Comparison of ENCODE assay signal across 8 mouse cellular contexts in genomic region chr3:97185098-97185860, GRCm38 (mm10). TPM values are rescaled to one million over a fixed set of nuclear protein-coding genes. Genes with fewer than 3 reads are reported as not detected.
DNase-seq lines count a peak whose midpoint lies in the region; ATAC-seq and TF ChIP-seq lines count a peak whose summit lies in the region.

No protein-coding gene starts in this region.

- no peaks in the 10 kb centered on the region for H3K36me3 ChIP-seq in E14TG2a.4 (ENCODE audit: insufficient read depth, low read length)
- no peaks in the 10 kb centered on the region for H3K36me3 ChIP-seq in liver, embryonic 14.5 days (replicated peaks; ENCODE audit: control insufficient read depth, insufficient read depth, low read depth)

- peak; percentile 77 for DNase-seq in adipocyte (ENCODE audit: low spot score)
- peak; percentile 83 for DNase-seq in kidney, postnatal 14 days
- DNase-seq in liver, embryonic 14.5 days (ENCODE audit: low read depth in 3 of 3, low spot score in 3 of 3): peak in 1 of 3 experiments; percentile 9

- peak; percentile 79 for TF ChIP-seq CTCF in E14TG2a.4 (conservative IDR thresholded peaks at IDR 0.05; ENCODE audit: low read length)
- peak; percentile 86 for TF ChIP-seq CTCF in cortical plate, adult 2 months (IDR thresholded peaks at IDR 0.05; ENCODE audit: extremely low read depth, insufficient read depth, low read length)
- peak; percentile 88 for TF ChIP-seq CTCF in liver, embryonic 14.5 days (IDR thresholded peaks at IDR 0.05; ENCODE audit: low read depth)
- peak; percentile 83 for TF ChIP-seq CTCF in olfactory bulb, adult 2 months (IDR thresholded peaks at IDR 0.05; ENCODE audit: insufficient read depth, low read depth, low read length)

- 32% methylated on average over 10 of the region's 10 CpGs for WGBS in liver, embryonic 14.5 days (ENCODE audit: insufficient replicate concordance)
- 39% methylated on average over 10 of the region's 10 CpGs for WGBS in olfactory bulb, adult 2 months

- H3K9me3 ChIP-seq in E14TG2a.4 (ENCODE audit: low read length): no peaks in the 10 kb centered on the region
- no peaks in the 10 kb centered on the region for H3K9me3 ChIP-seq in liver, embryonic 14.5 days (ENCODE audit: control insufficient read depth, low read length)

- no peak for TF ChIP-seq EP300 in liver, embryonic 14.5 days (IDR thresholded peaks at IDR 0.05; ENCODE audit: low read depth)

- peaks cover 64% of the 10 kb centered on the region for H3K4me1 ChIP-seq in E14TG2a.4 (replicated peaks; ENCODE audit: low read depth, low read length)
- H3K4me1 ChIP-seq in cortical plate, adult 2 months (ENCODE audit: control insufficient read depth, insufficient read depth, low read length): no peaks in the 10 kb centered on the region
- H3K4me1 ChIP-seq in liver, embryonic 14.5 days (replicated peaks; ENCODE audit: control insufficient read depth in 2 of 2, insufficient read depth in 2 of 2, low read length in 1 of 2): no peaks in the 10 kb centered on the region
- no peaks in the 10 kb centered on the region for H3K4me1 ChIP-seq in olfactory bulb, adult 2 months (ENCODE audit: control insufficient read depth, insufficient read depth, low read length)

- TF ChIP-seq POLR2A in cortical plate, adult 2 months (IDR thresholded peaks at IDR 0.05; ENCODE audit: extremely low read depth, insufficient read depth, low read length): no peak
- no peak for TF ChIP-seq POLR2A in olfactory bulb, adult 2 months (IDR thresholded peaks at IDR 0.05; ENCODE audit: insufficient read depth, low read depth, low read length)

- ATAC-seq in granulocyte monocyte progenitor cell, adult 5-6 weeks (replicated peaks; ENCODE audit: poor library complexity, severe bottlenecking): peak; percentile 80
- ATAC-seq in liver, embryonic 14.5 days (ENCODE audit: insufficient read depth): no peak
- no peak for ATAC-seq in erythroid progenitor cell, adult 5-6 weeks (replicated peaks; ENCODE audit: low FRiP score, poor library complexity, severe bottlenecking)

- no peak overlapping the region for H3K27ac ChIP-seq in cortical plate, adult 2 months (ENCODE audit: insufficient read depth, low read length)
- no peak overlapping the region for H3K27ac ChIP-seq in liver, embryonic 14.5 days
- H3K27ac ChIP-seq in olfactory bulb, adult 2 months (ENCODE audit: insufficient read depth, low read depth, low read length): no peak overlapping the region

- no peaks in the 10 kb centered on the region for H3K27me3 ChIP-seq in E14TG2a.4 (ENCODE audit: insufficient read depth, low read length)
- H3K27me3 ChIP-seq in liver, embryonic 14.5 days (ENCODE audit: control insufficient read depth, insufficient read depth, low read length): no peaks in the 10 kb centered on the region

- no peak overlapping the region for H3K4me2 ChIP-seq in liver, embryonic 14.5 days (ENCODE audit: low read depth)

- no peak overlapping the region for H3K9ac ChIP-seq in liver, embryonic 14.5 days (replicated peaks)

- no peak overlapping the region for H3K4me3 ChIP-seq in E14TG2a.4 (replicated peaks; ENCODE audit: low read length)
- no peak overlapping the region for H3K4me3 ChIP-seq in cortical plate, adult 2 months (ENCODE audit: insufficient read depth, low read length)
- no peak overlapping the region for H3K4me3 ChIP-seq in liver, embryonic 14.5 days (ENCODE audit: insufficient read depth in 1 of 2, low read depth in 2 of 2, low read length in 2 of 2)
- H3K4me3 ChIP-seq in olfactory bulb, adult 2 months (ENCODE audit: insufficient read depth, low read depth, low read length): no peak overlapping the region

RNA-seq across cellular contexts. Expression of gene Acp6, which starts 26.7 kb away (rescaled TPM):
- 40.2 and 41.7 TPM in 2 replicates for polyA plus RNA-seq in cortical plate, adult 2 months (2012; rRNA removed)
- total RNA-seq in granulocyte monocyte progenitor cell, adult 5-6 weeks (2014; fragmentation: Nextera tagmentation): 51.8 and 65.2 TPM in 2 replicates
- total RNA-seq in granulocyte monocyte progenitor cell, adult 5-6 weeks (2017): 20.3 and 22.9 TPM in 2 replicates
- 9.8 and 11.1 TPM in 2 replicates for polyA plus RNA-seq in liver, embryonic 14.5 days (2012; rRNA removed)
- 13.8 and 14.8 TPM in 2 replicates for polyA plus RNA-seq in liver, embryonic 14.5 days (2014; fragmentation: Nextera tagmentation; extraction: Ambion mirVana)
- polyA plus RNA-seq in olfactory bulb, adult 2 months (2012; ENCODE audit: insufficient read depth, insufficient read length, low replicate concordance, missing spikeins): not detected in 2 replicates
- 8.3 and 13.8 TPM in 2 replicates for total RNA-seq in erythroid progenitor cell, adult 5-6 weeks (2015; ENCODE audit: low replicate concordance)
- total RNA-seq in erythroid progenitor cell, adult 5-6 weeks (2017; ENCODE audit: low replicate concordance): 7.2 and 9.9 TPM in 2 replicates

Comparison
In these comparisons a context has a peak if more than half of its experiments do, and no peak if none do; other contexts are left out.
1. RNA of gene Acp6, which starts 26.7 kb away (polyA plus RNA-seq): 40.2 to 41.7 TPM in cortical plate, adult 2 months and 9.8 to 14.8 TPM in liver, embryonic 14.5 days; not detected in olfactory bulb, adult 2 months; every median in the first group is over 10 times any median in the second.
2. Peak in every context shown above with its lines, with median percentiles within 50 percentile points of each other: CTCF ChIP-seq.